Mouse (Mus musculus): ENCODE measurements at regions not wholly inside any gene's neighbourhood (a gene's known extent, or its start where the extent isn't known, plus 50 kb on each side); places are given as distances from the start of the nearest gene placed in this dataset.

- Histone ChIP-seq H3K4me1 (ENCODE audit: insufficient read depth, low read depth, low read length) (no peaks in the 10 kb centered on the region), H3K27me3 (ENCODE audit: insufficient read depth, low read length) (no peaks in the 10 kb centered on the region), H3K9me3 (replicated peaks) (no peaks in the 10 kb centered on the region), H3K36me3 (replicated peaks) (no peaks in the 10 kb centered on the region), H3K4me3 (ENCODE audit: low read depth, low read length) (no peak overlapping the region)
- TF ChIP-seq CTCF (IDR thresholded peaks at IDR 0.05; ENCODE audit: low read depth, low read length) (no peak), TAL1 (conservative IDR thresholded peaks at IDR 0.05; ENCODE audit: low read depth, low read length) (no peak)
- no peak for ATAC-seq (ENCODE audit: extremely low read depth, insufficient number of reproducible peaks, low FRiP score, poor library complexity, severe bottlenecking)
- DNase-seq (ENCODE audit: low spot score) = no peak
These were observed 60.3 kb upstream of the Wnt4 start for GRCm38 (mm10) chr4:137216908-137217497.

GRCm38 (mm10) chr4:137214573-137214972, 62.7 kb upstream of the Wnt4 start:
- DNase-seq (ENCODE audit: low spot score) = no peak
- no peaks in the 10 kb centered on the region for H3K9me3 ChIP-seq (replicated peaks)
- TF ChIP-seq TAL1 (conservative IDR thresholded peaks at IDR 0.05; ENCODE audit: low read depth, low read length) (no peak), GATA1 (IDR thresholded peaks at IDR 0.05; ENCODE audit: borderline replicate concordance, low read length) (no peak), GATA2 (IDR thresholded peaks at IDR 0.05; ENCODE audit: borderline replicate concordance, low read depth, low read length) (no peak), CTCF (IDR thresholded peaks at IDR 0.05; ENCODE audit: low read depth, low read length) (no peak), POLR2AphosphoS5 (IDR thresholded peaks at IDR 0.05; ENCODE audit: insufficient replicate concordance, low read depth, low read length) (no peak)
- H3K4me3 ChIP-seq (ENCODE audit: low read depth, low read length) = no peak overlapping the region
- no peaks in the 10 kb centered on the region for H3K4me1 ChIP-seq (ENCODE audit: insufficient read depth, low read depth, low read length)
- peaks cover 4% of the 10 kb centered on the region; the same call in 1 of the 2 replicates for H3K27me3 ChIP-seq (ENCODE audit: insufficient read depth, low read length)
- no peak for ATAC-seq (ENCODE audit: extremely low read depth, insufficient number of reproducible peaks, low FRiP score, poor library complexity, severe bottlenecking)
- H3K36me3 ChIP-seq (replicated peaks) = no peaks in the 10 kb centered on the region

- Histone ChIP-seq H3K27me3 (ENCODE audit: insufficient read depth, low read length) (peaks cover 4% of the 10 kb centered on the region; the same call in 1 of the 2 replicates), H3K9me3 (replicated peaks) (no peaks in the 10 kb centered on the region), H3K4me1 (ENCODE audit: insufficient read depth, low read depth, low read length) (no peaks in the 10 kb centered on the region), H3K36me3 (replicated peaks) (no peaks in the 10 kb centered on the region), H3K4me3 (ENCODE audit: low read depth, low read length) (no peak overlapping the region)
- TF ChIP-seq GATA2 (IDR thresholded peaks at IDR 0.05; ENCODE audit: borderline replicate concordance, low read depth, low read length) (no peak), POLR2AphosphoS5 (IDR thresholded peaks at IDR 0.05; ENCODE audit: insufficient replicate concordance, low read depth, low read length) (no peak), CTCF (IDR thresholded peaks at IDR 0.05; ENCODE audit: low read depth, low read length) (no peak), GATA1 (IDR thresholded peaks at IDR 0.05; ENCODE audit: borderline replicate concordance, low read length) (no peak), TAL1 (conservative IDR thresholded peaks at IDR 0.05; ENCODE audit: low read depth, low read length) (no peak)
- DNase-seq (ENCODE audit: low spot score) (no peak), ATAC-seq (ENCODE audit: extremely low read depth, insufficient number of reproducible peaks, low FRiP score, poor library complexity, severe bottlenecking) (no peak)
These were observed 64.4 kb upstream of the Wnt4 start for GRCm38 (mm10) chr4:137212846-137213245.

DNA sequence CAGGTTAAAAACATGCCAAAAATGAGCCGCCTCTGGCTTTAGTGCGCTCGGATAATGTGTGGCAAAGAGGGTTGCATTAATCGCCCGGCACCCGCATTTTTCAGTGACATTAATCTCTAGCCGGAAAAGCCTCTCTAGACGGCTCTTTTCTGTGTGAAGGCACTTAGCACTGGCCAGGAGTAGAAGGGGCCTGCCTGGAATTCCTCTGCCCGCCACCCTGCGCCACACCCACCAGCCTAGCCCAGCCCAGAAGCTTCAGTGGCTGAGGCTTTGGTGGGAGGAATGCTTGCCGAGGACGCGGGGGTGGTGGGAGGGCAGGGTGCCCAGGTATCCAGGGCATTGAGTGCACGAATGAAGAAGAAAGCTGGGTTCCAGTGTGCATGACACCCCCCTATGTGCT, 65.2 kb upstream of the Wnt4 start:
- ATAC-seq (ENCODE audit: extremely low read depth, insufficient number of reproducible peaks, low FRiP score, poor library complexity, severe bottlenecking) (no peak), DNase-seq (ENCODE audit: low spot score) (no peak)
- no peaks in the 10 kb centered on the region for H3K9me3 ChIP-seq (replicated peaks)
- H3K27me3 ChIP-seq (ENCODE audit: insufficient read depth, low read length) = peaks cover 4% of the 10 kb centered on the region; the same call in 1 of the 2 replicates
- H3K36me3 ChIP-seq (replicated peaks) = no peaks in the 10 kb centered on the region
- H3K4me3 ChIP-seq (ENCODE audit: low read depth, low read length) = no peak overlapping the region
- no peaks in the 10 kb centered on the region for H3K4me1 ChIP-seq (ENCODE audit: insufficient read depth, low read depth, low read length)
- TF ChIP-seq TAL1 (conservative IDR thresholded peaks at IDR 0.05; ENCODE audit: low read depth, low read length) (no peak), CTCF (IDR thresholded peaks at IDR 0.05; ENCODE audit: low read depth, low read length) (no peak), POLR2AphosphoS5 (IDR thresholded peaks at IDR 0.05; ENCODE audit: insufficient replicate concordance, low read depth, low read length) (no peak), GATA2 (IDR thresholded peaks at IDR 0.05; ENCODE audit: borderline replicate concordance, low read depth, low read length) (no peak), GATA1 (IDR thresholded peaks at IDR 0.05; ENCODE audit: borderline replicate concordance, low read length) (no peak)

DNA sequence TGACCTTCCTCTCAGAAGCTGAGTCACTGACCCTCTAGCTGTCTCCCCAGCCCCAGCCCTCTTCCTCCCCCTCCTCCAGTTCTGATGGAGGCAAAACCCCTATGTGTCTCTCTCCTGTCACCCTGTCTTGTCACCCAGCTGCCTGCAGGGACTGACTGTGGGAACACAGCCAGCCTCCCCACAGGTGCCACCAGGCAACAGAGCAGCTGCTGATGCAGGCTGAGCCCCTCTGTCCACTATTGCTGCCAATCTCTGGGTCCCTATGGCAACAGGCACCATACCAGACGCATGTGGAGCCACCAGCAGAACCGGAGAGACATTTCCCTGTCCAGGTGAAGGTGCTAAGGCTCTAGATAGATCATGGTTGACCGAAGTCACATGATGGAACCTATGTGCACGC, 66.0 kb upstream of the Wnt4 start:
- Histone ChIP-seq H3K36me3 (replicated peaks) (no peaks in the 10 kb centered on the region), H3K27me3 (ENCODE audit: insufficient read depth, low read length) (peaks cover 4% of the 10 kb centered on the region; the same call in 1 of the 2 replicates), H3K9me3 (replicated peaks) (no peaks in the 10 kb centered on the region), H3K4me3 (ENCODE audit: low read depth, low read length) (no peak overlapping the region), H3K4me1 (ENCODE audit: insufficient read depth, low read depth, low read length) (no peaks in the 10 kb centered on the region)
- no peak for DNase-seq (ENCODE audit: low spot score)
- ATAC-seq (ENCODE audit: extremely low read depth, insufficient number of reproducible peaks, low FRiP score, poor library complexity, severe bottlenecking) = no peak
- TF ChIP-seq GATA1 (IDR thresholded peaks at IDR 0.05; ENCODE audit: borderline replicate concordance, low read length) = no peak
- no peak for TF ChIP-seq GATA2 (IDR thresholded peaks at IDR 0.05; ENCODE audit: borderline replicate concordance, low read depth, low read length)

DNA sequence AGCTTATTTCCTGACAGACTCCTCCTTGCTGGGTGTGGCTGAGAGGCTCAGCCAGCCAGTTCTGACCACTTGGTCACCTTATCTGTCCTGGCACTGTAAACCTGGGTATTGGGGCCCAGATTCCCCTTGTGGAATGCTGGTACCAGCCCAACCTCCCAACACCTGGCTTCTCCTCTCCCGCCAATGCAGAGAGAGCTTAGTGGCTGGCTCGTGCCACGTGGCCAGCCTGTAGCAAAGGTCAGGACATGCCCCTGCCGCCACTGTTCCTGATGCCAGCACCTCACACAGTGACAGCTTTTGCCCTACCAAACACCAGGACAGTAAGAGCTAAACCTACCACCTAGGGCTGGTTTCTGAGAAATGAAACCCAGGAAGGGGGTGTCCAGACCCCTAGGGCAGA, 66.8 kb upstream of the Wnt4 start:
- H3K27me3 ChIP-seq (ENCODE audit: insufficient read depth, low read length) = peaks cover 4% of the 10 kb centered on the region; the same call in 1 of the 2 replicates
- TF ChIP-seq CTCF (IDR thresholded peaks at IDR 0.05; ENCODE audit: low read depth, low read length) = no peak
- no peak for TF ChIP-seq GATA2 (IDR thresholded peaks at IDR 0.05; ENCODE audit: borderline replicate concordance, low read depth, low read length)
- no peak for TF ChIP-seq GATA1 (IDR thresholded peaks at IDR 0.05; ENCODE audit: borderline replicate concordance, low read length)
- no peak overlapping the region for H3K4me3 ChIP-seq (ENCODE audit: low read depth, low read length)
- no peaks in the 10 kb centered on the region for H3K36me3 ChIP-seq (replicated peaks)
- ATAC-seq (ENCODE audit: extremely low read depth, insufficient number of reproducible peaks, low FRiP score, poor library complexity, severe bottlenecking) (no peak), DNase-seq (ENCODE audit: low spot score) (no peak)
- H3K4me1 ChIP-seq (ENCODE audit: insufficient read depth, low read depth, low read length) = no peaks in the 10 kb centered on the region
- H3K9me3 ChIP-seq (replicated peaks) = no peaks in the 10 kb centered on the region

GRCm38 (mm10) chr4:137200968-137201367, 76.3 kb upstream of the Wnt4 start:
- DNase-seq (ENCODE audit: low spot score) = no peak
- H3K27me3 ChIP-seq (ENCODE audit: insufficient read depth, low read length) = peaks cover 11% of the 10 kb centered on the region; the same call in 1 of the 2 replicates

More at GRCm38 (mm10) chr4:137200968-137201367, 76.3 kb upstream of the Wnt4 start:
- Histone ChIP-seq H3K4me3 (ENCODE audit: low read depth, low read length) (no peak overlapping the region), H3K9me3 (replicated peaks) (no peaks in the 10 kb centered on the region), H3K36me3 (replicated peaks) (no peaks in the 10 kb centered on the region), H3K4me1 (ENCODE audit: insufficient read depth, low read depth, low read length) (peaks cover 3% of the 10 kb centered on the region; the same call in 1 of the 2 replicates)
- TF ChIP-seq GATA1 (IDR thresholded peaks at IDR 0.05; ENCODE audit: borderline replicate concordance, low read length) (no peak), GATA2 (IDR thresholded peaks at IDR 0.05; ENCODE audit: borderline replicate concordance, low read depth, low read length) (no peak), POLR2AphosphoS5 (IDR thresholded peaks at IDR 0.05; ENCODE audit: insufficient replicate concordance, low read depth, low read length) (no peak), CTCF (IDR thresholded peaks at IDR 0.05; ENCODE audit: low read depth, low read length) (no peak), TAL1 (conservative IDR thresholded peaks at IDR 0.05; ENCODE audit: low read depth, low read length) (no peak)
- ATAC-seq (ENCODE audit: extremely low read depth, insufficient number of reproducible peaks, low FRiP score, poor library complexity, severe bottlenecking) = no peak

All from G1E (cell line).